Mouse (Mus musculus) liver, embryonic 14.5 days (tissue): Measurements from ENCODE around the gene Zfp119a. TPM values are rescaled to one million over a fixed set of nuclear protein-coding genes. Genes with fewer than 3 reads are reported as not detected.

Experiments
- ATAC-seq: fragments of 200-750 bp; cut with Nextera tagmentation; 2 replicates; pipeline ENCODE4 v1.8.0; 2017; ENCODE audit warnings: moderate number of reproducible peaks, mild to moderate bottlenecking, moderate library complexity; ENCODE audit not compliant: insufficient read depth
- DNase-seq, 3 experiments: peaks; one replicate each; pipeline ENCODE4 v3.0.0-alpha.2; 2012 to 2013; ENCODE audit warnings: low read depth in 3 of 3, low spot score in 3 of 3
- H3K27ac ChIP-seq: fragments of 300-500 bp; sonication (generic); 2 replicates; pipeline ENCODE4 v1.5.1; 2014; ENCODE audit warnings: moderate library complexity, mild to moderate bottlenecking, control low read depth, inconsistent platforms
- H3K27me3 ChIP-seq: fragments of 300-500 bp; sonication (generic); 2 replicates; pipeline ENCODE4 v1.6.1; 2014; ENCODE audit warnings: mild to moderate bottlenecking, low read length, moderate library complexity; ENCODE audit not compliant: control insufficient read depth, insufficient read depth
- H3K36me3 ChIP-seq: fragments of 300-500 bp; sonication (generic); replicated peaks from 2 replicates; pipeline ENCODE4 v1.6.1; 2014; ENCODE audit warnings: low read depth; ENCODE audit not compliant: control insufficient read depth, insufficient read depth
- H3K4me1 ChIP-seq, 2 experiments: fragments of 200-500 bp in 1 of 2; fragments of 300-500 bp in 1 of 2; sonication (generic) in 1 of 2; replicated peaks; 2 replicates each; pipeline ENCODE4 v1.6.1; 2012 to 2014; ENCODE audit warnings: antibody characterized with exemption in 1 of 2, inconsistent platforms in 1 of 2, low read length in 1 of 2; ENCODE audit not compliant: control insufficient read depth in 2 of 2, insufficient read depth in 2 of 2
- H3K4me2 ChIP-seq: fragments of 300-500 bp; sonication (generic); 2 replicates; pipeline ENCODE4 v1.6.1; 2014; ENCODE audit warnings: low read depth, mild to moderate bottlenecking, control low read depth, moderate library complexity
- H3K4me3 ChIP-seq, 2 experiments: fragments of 200-500 bp in 1 of 2; fragments of 300-500 bp in 1 of 2; sonication (generic) in 1 of 2; 2 replicates each; pipeline ENCODE4 v1.5.1; 2012 to 2014; ENCODE audit warnings: low read depth in 2 of 2, low read length in 2 of 2, mild to moderate bottlenecking in 2 of 2, control low read depth in 1 of 2, inconsistent platforms in 1 of 2, moderate library complexity in 1 of 2; ENCODE audit not compliant: insufficient read depth in 1 of 2
- H3K9ac ChIP-seq: fragments of 300-500 bp; sonication (generic); replicated peaks from 2 replicates; pipeline ENCODE4 v1.6.1; 2014; ENCODE audit warnings: mild to moderate bottlenecking, control low read depth, moderate library complexity
- H3K9me3 ChIP-seq: fragments of 300-500 bp; sonication (generic); 2 replicates; pipeline ENCODE4 v1.6.1; 2016; ENCODE audit warnings: low read length, mixed read lengths; ENCODE audit not compliant: control insufficient read depth
- CTCF ChIP-seq: IDR thresholded peaks from 2 replicates; pipeline ENCODE4 v1.5.1; 2016; ENCODE audit warnings: antibody characterized with exemption, low read depth, control low read depth
- EP300 ChIP-seq: IDR thresholded peaks from 2 replicates; pipeline ENCODE4 v1.6.1; 2016; ENCODE audit warnings: antibody characterized with exemption, low read depth
- WGBS: fragments of 180-500 bp; shearing (Covaris S2); extraction: QIAGEN DNeasy Blood & Tissue Kit; methylation state at CpG from one replicate; pipeline ENCODE4 v1.1.7; 2014; ENCODE audit not compliant: insufficient replicate concordance; 5-methylcytosine and 5-hydroxymethylcytosine counted together
- polyA plus RNA-seq, 2 experiments: library from polyadenylated mRNA; depleted of rRNA in 1 of 2; stranded (reverse) in 1 of 2; unstranded in 1 of 2; fragments of >200 nt; fragmentation: Nextera tagmentation in 1 of 2; extraction: Ambion mirVana in 1 of 2; gene quantifications; 2 replicates each; pipeline versions ENCODE4 v1.2.1 to v1.2.3; 2012 to 2014

Gene Zfp119a
- polyA plus RNA-seq, 2 experiments = 0.71 to 2.1 TPM

DNA sequence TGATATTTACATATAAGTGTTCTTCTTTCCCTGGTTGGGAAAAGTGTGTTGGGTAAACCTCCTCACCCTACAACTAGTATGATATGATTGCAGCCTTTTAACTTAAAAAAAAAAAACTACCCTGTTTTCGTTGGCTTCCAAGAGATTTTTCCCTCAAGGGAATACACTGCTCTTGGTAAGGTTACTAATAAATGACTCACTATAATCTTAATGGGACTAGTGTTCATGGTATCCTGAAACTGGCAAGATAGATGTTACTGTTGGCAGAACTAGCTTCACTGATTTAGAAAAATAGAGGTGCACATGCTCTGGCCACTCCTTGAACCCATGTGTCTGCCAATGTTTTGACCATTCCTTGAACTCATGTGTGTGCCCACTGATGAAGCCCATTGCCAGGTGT, 57.2 kb downstream of the Zfp119a start:
- Histone ChIP-seq H3K4me3 (no peak overlapping the region), H3K4me2 (no peak overlapping the region), H3K9me3 (no peaks in the 10 kb centered on the region), H3K27ac (no peak overlapping the region), H3K36me3 (no peaks in the 10 kb centered on the region), H3K9ac (no peak overlapping the region), H3K27me3 (no peaks in the 10 kb centered on the region), H3K4me1 (no peaks in the 10 kb centered on the region; a peak in 1 of 4 replicates)
- ATAC-seq (no peak), DNase-seq (no peak)
- TF ChIP-seq CTCF (no peak), EP300 (no peak)
- WGBS = 55% methylated on average over 1 of the region's 1 CpGs

DNA sequence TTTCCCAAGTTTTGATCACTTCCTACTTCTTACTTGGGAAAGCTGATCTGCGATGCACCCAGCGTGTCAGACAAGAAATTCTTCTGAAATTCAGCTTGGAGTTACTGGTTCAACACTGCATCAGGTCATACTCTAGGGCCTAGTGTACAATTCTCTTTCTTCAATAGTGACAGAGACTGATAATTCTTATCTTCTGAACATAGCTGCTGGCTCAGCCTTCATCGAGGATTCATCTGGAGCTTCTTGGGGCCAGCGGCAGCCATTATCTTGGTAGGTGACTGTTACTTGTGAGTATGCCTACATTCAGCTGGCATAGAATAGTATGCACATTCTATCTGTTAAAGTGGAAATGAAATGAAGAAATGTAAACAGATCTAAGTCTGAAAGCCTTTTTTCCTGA, 61.9 kb downstream of the Zfp119a start:
- 0 out of 2 replicates have a peak, but pooled peaks have one; percentile 23 for ATAC-seq
- H3K27me3 ChIP-seq = no peaks in the 10 kb centered on the region
- H3K4me1 ChIP-seq = no peaks in the 10 kb centered on the region; a peak in 1 of 4 replicates
- H3K4me2 ChIP-seq = no peak overlapping the region
- no peak overlapping the region for H3K27ac ChIP-seq
- no peaks in the 10 kb centered on the region for H3K9me3 ChIP-seq
- no peak overlapping the region for H3K4me3 ChIP-seq
- DNase-seq = no peak
- WGBS = 57% methylated on average over 4 of the region's 4 CpGs
- H3K9ac ChIP-seq = no peak overlapping the region
- TF ChIP-seq CTCF = no peak
- TF ChIP-seq EP300 = no peak
- no peaks in the 10 kb centered on the region for H3K36me3 ChIP-seq

Other genes with a start within 250 kb of the Zfp119a start
- gene Pot1b, start 166.3 kb downstream of the Zfp119a start, polyA plus RNA-seq (2012; rRNA removed) = 4.9 and 8.4 TPM in 2 replicates
- 2.9 and 3.7 TPM in 2 replicates for gene Pot1b, start 166.3 kb downstream of the Zfp119a start, polyA plus RNA-seq (2014; fragmentation: Nextera tagmentation; extraction: Ambion mirVana)
- gene Adgre4, start 128.9 kb downstream of the Zfp119a start, polyA plus RNA-seq (2012; rRNA removed) = 0.84 and 0.98 TPM in 2 replicates
- gene Adgre4, start 128.9 kb downstream of the Zfp119a start, polyA plus RNA-seq (2014; fragmentation: Nextera tagmentation; extraction: Ambion mirVana) = 1.9 and 2.3 TPM in 2 replicates
- 1.6 and 2.6 TPM in 2 replicates for gene Zfp959, start 13.2 kb upstream of the Zfp119a start, polyA plus RNA-seq (2012; rRNA removed)
- 4.1 and 4.7 TPM in 2 replicates for gene Zfp959, start 13.2 kb upstream of the Zfp119a start, polyA plus RNA-seq (2014; fragmentation: Nextera tagmentation; extraction: Ambion mirVana)
- 0.44 and 0.76 TPM in 2 replicates for gene Zfp119b, start 70.6 kb upstream of the Zfp119a start, polyA plus RNA-seq (2012; rRNA removed)
- gene Zfp119b, start 70.6 kb upstream of the Zfp119a start, polyA plus RNA-seq (2014; fragmentation: Nextera tagmentation; extraction: Ambion mirVana) = 2.1 and 2.5 TPM in 2 replicates
- 4.1 and 5.5 TPM in 2 replicates for gene Ebi3, start 73.7 kb upstream of the Zfp119a start, polyA plus RNA-seq (2012; rRNA removed)
- gene Ebi3, start 73.7 kb upstream of the Zfp119a start, polyA plus RNA-seq (2014; fragmentation: Nextera tagmentation; extraction: Ambion mirVana) = 3.0 and 4.5 TPM in 2 replicates
- 3.2 and 5.1 TPM in 2 replicates for gene Yju2, start 80.2 kb upstream of the Zfp119a start, polyA plus RNA-seq (2012; rRNA removed)
- gene Yju2, start 80.2 kb upstream of the Zfp119a start, polyA plus RNA-seq (2014; fragmentation: Nextera tagmentation; extraction: Ambion mirVana) = 5.2 and 6.4 TPM in 2 replicates
- gene Shd, start 91.5 kb upstream of the Zfp119a start, polyA plus RNA-seq (2012; rRNA removed) = 0.31 and 0.83 TPM in 2 replicates
- not detected in 2 replicates for gene Shd, start 91.5 kb upstream of the Zfp119a start, polyA plus RNA-seq (2014; fragmentation: Nextera tagmentation; extraction: Ambion mirVana)
- 0.27 and 0.30 TPM in 2 replicates for gene Fsd1, start 107.6 kb upstream of the Zfp119a start, polyA plus RNA-seq (2012; rRNA removed)
- gene Fsd1, start 107.6 kb upstream of the Zfp119a start, polyA plus RNA-seq (2014; fragmentation: Nextera tagmentation; extraction: Ambion mirVana) = 0.19 and 0.33 TPM in 2 replicates
- gene Stap2, start 126.7 kb upstream of the Zfp119a start, polyA plus RNA-seq (2012; rRNA removed) = 1.9 and 2.0 TPM in 2 replicates
- gene Stap2, start 126.7 kb upstream of the Zfp119a start, polyA plus RNA-seq (2014; fragmentation: Nextera tagmentation; extraction: Ambion mirVana) = 1.8 and 2.8 TPM in 2 replicates
- 15.7 TPM in 2 replicates for gene Mpnd, start 126.8 kb upstream of the Zfp119a start, polyA plus RNA-seq (2012; rRNA removed)
- 12.9 and 14.8 TPM in 2 replicates for gene Mpnd, start 126.8 kb upstream of the Zfp119a start, polyA plus RNA-seq (2014; fragmentation: Nextera tagmentation; extraction: Ambion mirVana)
- gene Sh3gl1, start 157.7 kb upstream of the Zfp119a start, polyA plus RNA-seq (2012; rRNA removed) = 28.8 and 30.0 TPM in 2 replicates
- 32.5 and 32.9 TPM in 2 replicates for gene Sh3gl1, start 157.7 kb upstream of the Zfp119a start, polyA plus RNA-seq (2014; fragmentation: Nextera tagmentation; extraction: Ambion mirVana)
- 10.8 and 14.6 TPM in 2 replicates for gene Chaf1a, start 161.5 kb upstream of the Zfp119a start, polyA plus RNA-seq (2012; rRNA removed)
- gene Chaf1a, start 161.5 kb upstream of the Zfp119a start, polyA plus RNA-seq (2014; fragmentation: Nextera tagmentation; extraction: Ambion mirVana) = 10.2 and 13.0 TPM in 2 replicates
- gene Ubxn6, start 196.1 kb upstream of the Zfp119a start, polyA plus RNA-seq (2012; rRNA removed) = 7.3 TPM in 2 replicates
- gene Ubxn6, start 196.1 kb upstream of the Zfp119a start, polyA plus RNA-seq (2014; fragmentation: Nextera tagmentation; extraction: Ambion mirVana) = 10.8 and 12.2 TPM in 2 replicates
- 18.2 and 29.5 TPM in 2 replicates for gene Hdgfl2, start 200.7 kb upstream of the Zfp119a start, polyA plus RNA-seq (2012; rRNA removed)
- 26.0 and 36.0 TPM in 2 replicates for gene Hdgfl2, start 200.7 kb upstream of the Zfp119a start, polyA plus RNA-seq (2014; fragmentation: Nextera tagmentation; extraction: Ambion mirVana)
- gene Plin4, start 230.9 kb upstream of the Zfp119a start, polyA plus RNA-seq (2012; rRNA removed) = 0.01 TPM in 2 replicates
- gene Plin4, start 230.9 kb upstream of the Zfp119a start, polyA plus RNA-seq (2014; fragmentation: Nextera tagmentation; extraction: Ambion mirVana) = 0.03 TPM in 1 of 2 replicates, not detected in the other
- 0.11 and 0.29 TPM in 2 replicates for gene Plin5, start 238.7 kb upstream of the Zfp119a start, polyA plus RNA-seq (2012; rRNA removed)
- 0.34 and 0.35 TPM in 2 replicates for gene Plin5, start 238.7 kb upstream of the Zfp119a start, polyA plus RNA-seq (2014; fragmentation: Nextera tagmentation; extraction: Ambion mirVana)
- 0.09 and 0.10 TPM in 2 replicates for gene Lrg1, start 243.1 kb upstream of the Zfp119a start, polyA plus RNA-seq (2012; rRNA removed)
- 0.29 and 0.67 TPM in 2 replicates for gene Lrg1, start 243.1 kb upstream of the Zfp119a start, polyA plus RNA-seq (2014; fragmentation: Nextera tagmentation; extraction: Ambion mirVana)